21 mouse cellular contexts compared by ENCODE assay signal in the genomic region with DNA sequence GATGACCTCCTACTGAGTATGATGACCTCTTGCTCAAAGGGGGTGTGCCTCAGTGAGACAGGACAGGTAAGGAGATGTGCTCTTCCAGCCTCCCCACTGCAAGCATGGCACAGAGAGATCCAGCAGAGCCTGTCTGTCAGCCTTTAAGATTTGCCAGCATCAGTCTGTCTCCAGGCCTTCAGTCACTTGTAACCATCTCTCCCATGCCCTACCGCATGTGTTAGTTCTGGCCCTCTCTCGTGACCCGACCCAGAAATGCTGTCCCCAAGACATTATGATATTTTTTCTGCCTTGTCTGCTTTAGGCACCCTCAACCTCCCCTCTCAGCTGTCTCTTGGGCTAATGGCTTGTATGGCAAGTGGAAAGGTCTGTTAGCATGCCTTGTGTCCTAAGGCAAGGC. TPM values are rescaled to one million over a fixed set of nuclear protein-coding genes. Genes with fewer than 3 reads are reported as not detected.
"Had no signal": no experiment of that assay in that cellular context is flagged by ENCODE, and none has a peak within 500 bp of the region (broad histone marks: within the 10 kb centered on the region; RNA-seq: fewer than 3 reads in every experiment).

No protein-coding gene starts in this region.

- H3K27me3 ChIP-seq: neural tube, embryonic 15.5 days; stomach, embryonic 15.5 days had no signal

- H3K36me3 ChIP-seq: neural tube, embryonic 15.5 days; stomach, embryonic 15.5 days had no signal

- H3K4me2 ChIP-seq: neural tube, embryonic 15.5 days; stomach, embryonic 15.5 days had no signal

- H3K27ac ChIP-seq: neural tube, embryonic 15.5 days; stomach, embryonic 15.5 days; stomach, postnatal 0 days had no signal

- H3K9me3 ChIP-seq: neural tube, embryonic 15.5 days; stomach, embryonic 15.5 days had no signal

- DNase-seq: retina, postnatal 1 day; right cerebral cortex, adult 18-20 months; right cerebral cortex, postnatal 14 days; right cerebral cortex, postnatal 25 days; right cerebral cortex, postnatal 4 days; spleen, adult 18-20 months; thymus, adult 18-20 months; thymus, adult 2 months; thymus, postnatal 14 days; thymus, postnatal 25 days; thymus, postnatal 36 days; thymus, postnatal 4 days had no signal

- H3K9ac ChIP-seq: neural tube, embryonic 15.5 days; stomach, embryonic 15.5 days had no signal

- H3K4me3 ChIP-seq: neural tube, embryonic 15.5 days; stomach, embryonic 15.5 days had no signal

- H3K4me1 ChIP-seq: neural tube, embryonic 15.5 days; stomach, embryonic 15.5 days had no signal

RNA-seq across cellular contexts. Expression of a gene that starts 14.6 kb away (rescaled TPM):
- total RNA-seq: neutrophil, adult 5-6 weeks had no signal
- polyA plus RNA-seq: neural tube, embryonic 15.5 days; small intestine, adult 2 months; spleen, adult 2 months; stomach, embryonic 14.5 days; stomach, embryonic 16.5 days; stomach, postnatal 0 days; thymus, adult 2 months; urinary bladder, adult 2 months had no signal
